Mouse (Mus musculus) c-Kit-negative CD71-positive TER-119-positive erythroid progenitor cells, embryonic 14.5 days (primary cell): ENCODE data around the gene Rpl34.

Experiments
- DNase-seq: peaks from one replicate; pipeline ENCODE4 v3.0.0-alpha.2; 2013; ENCODE audit warnings: low read depth, low spot score

Rpl34 gene

DNA sequence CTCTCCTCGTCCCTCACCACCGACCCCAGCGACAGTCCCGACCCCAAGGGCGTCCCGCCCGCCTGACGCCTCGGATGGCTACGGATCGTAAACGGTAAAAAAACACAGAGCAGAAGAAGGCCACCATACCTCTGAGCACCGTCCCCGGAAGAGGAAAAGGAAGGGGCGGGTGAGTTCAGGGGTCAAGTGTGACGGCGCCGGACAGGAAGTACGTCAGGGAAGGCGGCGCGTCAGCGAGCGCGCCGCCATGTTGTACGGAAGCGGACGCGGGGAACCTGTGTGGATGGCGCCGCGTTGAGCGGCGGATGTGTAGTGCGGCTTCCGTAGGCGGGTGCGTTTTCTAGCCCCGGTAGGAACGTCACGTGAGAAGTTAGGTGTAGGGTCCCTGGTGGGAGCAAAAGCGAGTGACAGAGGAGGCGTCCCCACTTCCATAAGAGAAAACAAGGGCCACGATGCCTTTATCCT lies at the start of gene Rpl34:
TSS of gene Rpl34 (minus strand) at position 210 of the 465 bp plus-strand sequence.
- DNase-seq: peak; percentile 79

DNA sequence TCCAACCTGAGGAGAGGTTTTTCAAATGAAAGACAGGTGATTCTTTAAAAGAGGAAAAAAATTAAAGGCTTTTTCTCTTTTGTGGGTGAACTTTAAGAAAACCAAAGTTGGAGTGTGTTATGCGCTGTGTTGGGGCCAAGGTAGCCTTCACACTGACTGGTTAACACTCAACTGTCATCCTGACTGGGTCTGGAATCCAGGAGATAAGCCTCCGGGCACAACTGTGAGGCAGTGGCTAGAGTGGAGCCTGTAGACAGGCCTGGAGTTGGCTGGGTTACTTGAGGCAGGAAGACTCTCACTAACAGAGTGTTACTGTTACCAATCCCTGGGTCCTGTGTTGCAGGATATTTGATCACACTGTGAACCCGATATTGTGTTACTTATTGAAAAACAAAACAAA lies 38.0 kb upstream of the Rpl34 start:
- DNase-seq: no peak

GRCm38 (mm10) chr3:130764091-130764490 lies 33.9 kb upstream of the Rpl34 start:
- no peak for DNase-seq

DNA sequence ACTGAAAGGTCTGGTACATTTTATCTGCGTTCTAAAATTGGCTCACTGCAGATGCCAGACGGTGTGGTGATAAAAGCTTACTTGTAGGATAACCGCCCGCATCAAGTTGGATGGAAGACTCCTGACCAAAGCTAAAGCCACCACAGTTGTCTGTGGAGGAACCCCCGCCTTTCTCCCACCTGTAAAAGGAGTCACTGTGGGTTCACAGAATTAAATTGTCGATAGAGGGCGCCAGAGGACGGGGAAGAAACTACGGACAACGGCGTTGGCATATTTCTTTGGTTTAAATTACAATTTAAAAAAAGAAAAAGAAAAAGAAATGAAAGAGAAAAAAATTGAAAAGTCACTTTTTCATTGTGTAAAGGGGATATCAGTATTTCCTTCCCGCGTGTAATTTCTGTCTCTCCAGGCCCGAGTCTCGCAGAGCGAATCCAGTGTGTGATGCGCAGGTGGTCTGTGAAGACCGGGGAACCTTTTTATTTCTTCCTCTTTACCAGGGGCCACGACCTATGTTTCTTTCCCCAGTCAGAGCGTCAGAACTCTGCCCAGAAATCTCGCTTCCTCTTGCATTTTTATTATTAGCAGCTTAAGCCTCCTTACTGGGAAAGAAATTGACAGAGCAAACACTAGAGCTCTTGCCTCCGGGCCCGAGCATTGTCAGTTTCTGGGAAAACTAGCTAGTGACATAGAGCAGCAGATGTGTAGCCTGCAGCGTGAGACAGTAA lies 30.7 kb upstream of the Rpl34 start:
- peak; percentile 3 for DNase-seq

GRCm38 (mm10) chr3:130758157-130758841 lies 28.1 kb upstream of the Rpl34 start:
- DNase-seq: no peak

- DNase-seq: no peak
These were observed 27.1 kb upstream of the Rpl34 start for GRCm38 (mm10) chr3:130757117-130757852.

DNA sequence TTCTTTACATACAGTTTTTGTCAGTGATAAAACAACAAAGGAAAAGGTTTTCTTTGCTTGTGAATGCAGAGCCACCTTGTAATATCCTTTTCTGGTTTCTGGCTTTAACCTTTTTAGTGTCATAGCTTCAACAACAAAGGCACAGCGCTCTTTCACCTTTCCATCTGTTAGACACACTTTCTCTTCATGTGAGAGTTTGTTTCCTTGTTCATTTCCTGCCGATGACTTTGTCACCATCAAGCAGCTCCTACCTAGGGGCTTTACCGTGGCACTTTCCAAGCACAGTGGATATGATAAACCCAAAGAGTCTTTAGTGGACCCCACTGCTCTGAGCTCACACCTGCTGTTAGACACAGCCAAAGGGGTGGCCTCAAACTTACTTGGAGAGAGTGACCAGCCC lies 19.0 kb upstream of the Rpl34 start:
- DNase-seq: no peak

DNA sequence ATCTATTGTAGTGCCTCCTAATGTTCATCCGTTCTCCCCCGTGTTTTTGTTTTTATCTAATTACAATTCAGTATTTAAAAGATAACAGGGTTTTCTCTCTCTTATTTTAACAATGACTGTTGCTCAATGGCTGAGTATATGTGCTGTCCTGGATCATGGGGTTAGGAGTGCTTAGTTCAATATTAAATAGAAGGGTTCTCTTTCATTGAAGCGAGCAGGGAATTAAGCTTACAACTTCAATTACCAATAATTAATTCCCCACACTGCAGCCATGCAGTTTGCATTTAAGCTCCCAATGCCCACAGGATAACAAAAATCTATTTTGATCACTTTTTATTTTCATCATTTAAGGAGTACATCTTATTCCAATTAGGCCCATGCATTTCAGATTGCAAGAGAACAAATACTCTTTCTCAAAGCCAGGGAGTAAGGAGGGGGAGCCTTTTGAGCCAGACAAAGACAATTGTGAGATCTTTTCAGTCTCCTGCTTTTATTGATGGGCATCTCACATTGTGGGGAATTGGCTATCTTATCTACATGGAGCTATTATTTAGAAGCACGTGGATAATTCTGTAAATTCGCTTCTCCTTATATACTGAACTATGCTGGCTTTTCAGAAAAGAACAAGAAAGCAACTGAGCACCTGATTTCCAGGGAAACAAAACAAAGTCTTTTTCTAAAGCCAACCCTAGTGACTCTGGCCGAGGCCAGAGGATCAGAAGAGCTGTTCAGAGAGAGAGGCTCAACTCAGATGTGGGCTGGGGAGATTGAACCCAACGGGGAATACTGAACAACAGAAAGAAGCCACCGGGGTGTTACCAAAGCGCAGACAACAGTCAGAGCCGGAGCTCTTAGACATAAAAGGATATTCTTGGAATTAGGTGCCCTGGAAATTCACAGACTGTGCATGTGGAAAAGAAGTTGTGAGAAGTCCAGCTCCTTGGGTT lies 16.7 kb upstream of the Rpl34 start:
- no peak for DNase-seq

GRCm38 (mm10) chr3:130737652-130738361 lies 7.6 kb upstream of the Rpl34 start:
- DNase-seq: no peak

DNA sequence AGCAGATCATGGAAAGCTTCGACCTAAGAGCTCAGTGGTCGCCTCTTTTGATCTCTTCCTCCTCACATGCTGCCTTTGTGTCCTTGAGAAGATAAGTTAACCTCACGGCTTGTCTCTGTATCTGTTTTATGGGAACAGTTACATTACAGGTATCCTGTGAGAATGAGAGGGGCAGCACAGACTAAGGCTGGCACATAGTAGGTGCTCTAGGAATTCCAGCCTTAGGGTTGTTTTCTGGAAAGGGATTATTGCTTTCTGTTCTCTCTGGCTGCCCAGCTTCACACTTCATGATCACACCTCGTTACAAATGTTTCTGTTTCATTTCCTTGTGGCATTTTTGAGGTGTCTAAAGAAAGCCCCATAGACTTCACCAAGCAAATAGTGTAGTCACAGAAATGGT lies 6.6 kb upstream of the Rpl34 start:
- DNase-seq: no peak

DNA sequence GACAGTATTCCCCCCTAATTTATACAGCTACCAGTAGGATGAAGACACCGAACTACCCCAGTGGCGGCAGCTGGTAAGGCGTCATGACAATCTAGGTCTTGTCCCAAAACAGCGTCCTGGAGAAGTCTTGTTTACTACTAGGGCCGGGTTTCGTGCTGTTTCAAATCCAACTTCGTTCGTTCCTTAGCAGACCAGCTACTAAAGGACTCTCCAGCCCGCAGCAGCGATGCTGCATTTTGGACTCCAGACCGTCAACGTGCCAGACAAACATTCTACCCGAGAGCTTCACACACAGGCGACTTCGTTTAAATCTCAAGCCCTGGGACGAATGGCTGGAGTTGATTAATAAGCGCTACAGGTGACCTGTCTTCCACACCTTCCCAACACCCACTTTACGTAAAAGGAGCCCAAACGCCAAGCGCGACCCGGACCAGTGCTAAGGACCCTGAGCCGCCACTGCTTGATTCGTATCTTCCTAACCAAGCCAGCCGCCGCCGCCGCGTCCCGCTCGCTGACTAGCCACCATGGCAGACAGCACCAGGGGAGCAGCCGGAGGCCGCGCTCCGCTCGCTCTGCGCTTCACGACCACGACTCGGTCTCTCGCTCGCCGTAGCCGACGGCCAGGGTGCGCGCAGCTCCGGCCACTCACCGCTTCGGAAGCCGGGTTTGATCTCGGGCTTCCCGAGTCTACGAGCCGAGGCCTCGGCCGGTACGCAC lies 568 bp downstream of the Rpl34 start:
- peak; percentile 40 for DNase-seq

- DNase-seq: no peak
These were observed 2.5 kb downstream of the Rpl34 start for GRCm38 (mm10) chr3:130727676-130728075.

DNA sequence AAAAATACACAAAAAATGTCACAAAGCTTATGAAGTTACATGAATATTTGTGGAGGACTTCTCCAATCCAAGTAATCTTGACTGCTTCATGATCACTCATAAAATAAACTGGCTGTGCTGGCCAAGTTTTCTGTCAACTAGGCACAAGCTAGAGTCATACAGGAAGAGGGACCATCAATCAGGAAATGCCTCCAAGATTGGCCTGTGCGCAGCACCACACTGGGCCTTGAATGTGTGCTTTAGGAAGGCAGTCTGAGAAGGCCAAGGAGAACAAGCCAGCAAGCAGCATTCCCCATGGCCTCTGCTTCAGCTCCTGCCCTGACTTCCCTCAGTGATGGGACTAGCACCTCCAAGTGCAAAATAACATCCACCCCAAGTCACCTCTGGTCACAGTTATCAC lies 3.2 kb downstream of the Rpl34 start:
- DNase-seq: no peak

- no peak for DNase-seq
These were observed 4.5 kb downstream of the Rpl34 start for GRCm38 (mm10) chr3:130725718-130726117.

DNA sequence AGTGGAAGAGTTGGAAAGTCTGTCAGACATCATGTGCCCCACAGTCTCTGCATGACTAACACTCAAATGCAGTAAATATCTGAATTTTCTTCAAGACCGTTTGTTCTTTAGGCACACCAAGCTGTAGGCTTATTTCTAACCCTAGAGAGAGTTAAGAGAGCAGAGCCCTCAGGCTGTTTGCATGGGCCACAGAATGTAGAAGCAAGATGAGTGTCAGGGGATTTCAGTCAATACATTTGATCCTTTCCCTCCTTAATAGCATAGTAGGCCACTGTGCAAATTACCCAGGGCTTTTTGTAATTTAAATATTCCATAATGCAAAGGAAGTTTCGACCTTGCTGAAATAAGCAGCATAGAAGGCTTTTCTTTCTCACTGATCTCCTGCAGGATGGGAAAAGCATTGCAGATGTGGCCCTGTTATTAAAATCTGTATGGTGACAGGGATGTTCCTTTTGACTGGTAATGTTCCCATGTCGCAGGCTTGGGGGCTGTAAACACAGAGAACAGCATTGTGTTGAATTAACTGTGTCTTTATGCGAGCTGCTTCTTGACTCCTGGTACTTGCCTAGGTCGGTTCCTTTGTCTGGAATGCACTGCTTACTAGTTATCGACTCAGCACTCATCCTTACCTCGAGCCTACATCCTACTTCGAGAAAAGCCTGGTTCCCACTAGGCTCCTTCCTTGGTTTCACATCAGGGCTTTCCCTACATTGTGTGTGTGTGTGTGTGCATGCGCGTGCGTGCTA lies 7.3 kb downstream of the Rpl34 start:
- DNase-seq: no peak

DNA sequence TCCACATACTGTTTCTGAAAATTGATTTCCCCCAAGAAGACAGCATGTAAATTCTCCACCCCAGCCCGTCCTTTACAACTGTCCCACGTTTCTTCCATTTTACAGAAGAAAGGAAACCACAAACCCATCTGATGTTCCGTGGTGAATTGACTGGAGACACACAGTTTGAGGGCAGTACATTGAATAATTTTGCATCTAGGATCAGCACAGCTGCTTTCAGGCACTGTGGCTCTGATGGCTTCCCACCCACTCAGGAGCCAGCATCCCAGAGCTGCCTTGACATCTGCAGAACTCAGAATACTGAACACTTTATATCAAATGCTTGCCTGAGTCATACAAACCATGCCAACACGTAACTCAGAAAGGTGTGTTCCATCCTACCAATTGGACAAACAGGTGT lies 10.0 kb downstream of the Rpl34 start:
- DNase-seq: no peak

GRCm38 (mm10) chr3:130718871-130719270 lies 11.3 kb downstream of the Rpl34 start:
- DNase-seq: no peak

GRCm38 (mm10) chr3:130716555-130716954 lies 13.6 kb downstream of the Rpl34 start:
- no peak for DNase-seq
